Mouse (Mus musculus) heart, postnatal 0 days (tissue): Measurements from ENCODE around the gene Tenm2. TPM values are rescaled to one million over a fixed set of nuclear protein-coding genes. Genes with fewer than 3 reads are reported as not detected.

Source experiments
- ATAC-seq: fragments of 200-750 bp; cut with Nextera tagmentation; 2 replicates; pipeline ENCODE4 v1.8.0; 2017; ENCODE audit warnings: low read depth, moderate number of reproducible peaks, moderate library complexity; ENCODE audit not compliant: insufficient read depth
- DNase-seq: peaks from one replicate; pipeline ENCODE4 v3.0.0-alpha.2; 2016; ENCODE audit warnings: low spot score
- H3K27ac ChIP-seq: fragments of 300-500 bp; sonication (generic); 2 replicates; pipeline ENCODE4 v1.5.1; 2014; ENCODE audit warnings: low read depth, mild to moderate bottlenecking
- H3K27me3 ChIP-seq: fragments of 300-500 bp; sonication (generic); 2 replicates; pipeline ENCODE4 v1.6.1; 2014; ENCODE audit warnings: low read length, mixed read lengths; ENCODE audit not compliant: control insufficient read depth, insufficient read depth
- H3K36me3 ChIP-seq: fragments of 300-500 bp; sonication (generic); replicated peaks from 2 replicates; pipeline ENCODE4 v1.6.1; 2014; ENCODE audit warnings: low read length, mixed read lengths; ENCODE audit not compliant: control insufficient read depth, insufficient read depth
- H3K4me1 ChIP-seq: fragments of 300-500 bp; sonication (generic); 2 replicates; pipeline ENCODE4 v1.6.1; 2014; ENCODE audit warnings: antibody characterized with exemption; ENCODE audit not compliant: control insufficient read depth, insufficient read depth
- H3K4me2 ChIP-seq: fragments of 300-500 bp; sonication (generic); 2 replicates; pipeline ENCODE4 v1.6.1; 2014; ENCODE audit warnings: low read depth, mild to moderate bottlenecking, low read length, moderate library complexity
- H3K4me3 ChIP-seq: fragments of 300-500 bp; sonication (generic); 2 replicates; pipeline ENCODE4 v1.5.1; 2014; ENCODE audit warnings: low read depth, low read length
- H3K9ac ChIP-seq: fragments of 300-500 bp; sonication (generic); replicated peaks from 2 replicates; pipeline ENCODE4 v1.6.1; 2014; ENCODE audit warnings: low read depth, low read length, mixed read lengths
- H3K9me3 ChIP-seq: fragments of 300-500 bp; sonication (generic); replicated peaks from 2 replicates; pipeline ENCODE4 v1.6.1; 2016; ENCODE audit warnings: low read length; ENCODE audit not compliant: control insufficient read depth
- CTCF ChIP-seq: IDR thresholded peaks from 2 replicates; pipeline ENCODE4 v1.5.1; 2016; ENCODE audit warnings: antibody characterized with exemption, control low read depth, low read depth
- EP300 ChIP-seq: IDR thresholded peaks from 2 replicates; pipeline ENCODE4 v1.6.1; 2016; ENCODE audit warnings: antibody characterized with exemption, low read depth
- WGBS: fragments of 180-500 bp; shearing (Covaris S2); extraction: QIAGEN DNeasy Blood & Tissue Kit; methylation state at CpG from one replicate; pipeline ENCODE4 v1.1.7; 2014; 5-methylcytosine and 5-hydroxymethylcytosine counted together
- polyA plus RNA-seq: library from polyadenylated mRNA; unstranded; fragments of >200 nt; fragmentation: Nextera tagmentation; extraction: Ambion mirVana; gene quantifications from 2 replicates; pipeline ENCODE4 v1.2.1, GENCODE M21; 2015
- total RNA-seq: library from RNA; depleted of rRNA; stranded (reverse); fragments of >200 nt; gene quantifications from 2 replicates; pipeline ENCODE4 v1.2.3, GENCODE M21; 2014; ENCODE audit warnings: low replicate concordance

The Tenm2 gene
- total and polyA plus RNA-seq, 2 experiments from 2014 or later, result 0.14 to 0.95 TPM

GRCm38 (mm10) chr11:36697816-36698215, 537.9 kb downstream of the Tenm2 start:
- no peak overlapping the region for H3K4me3 ChIP-seq
- H3K4me1 ChIP-seq, result no peaks in the 10 kb centered on the region
- no peaks in the 10 kb centered on the region for H3K9me3 ChIP-seq
- H3K27me3 ChIP-seq, result no peaks in the 10 kb centered on the region
- ATAC-seq (no peak), DNase-seq (no peak)
- no peak overlapping the region for H3K27ac ChIP-seq
- no peak overlapping the region for H3K4me2 ChIP-seq
- TF ChIP-seq EP300 (no peak), CTCF (no peak)
- WGBS, result 62% methylated on average over 8 of the region's 8 CpGs
- no peaks in the 10 kb centered on the region for H3K36me3 ChIP-seq
- no peak overlapping the region for H3K9ac ChIP-seq

GRCm38 (mm10) chr11:36697021-36697639, 538.6 kb downstream of the Tenm2 start:
- no peak for ATAC-seq
- no peak overlapping the region for H3K27ac ChIP-seq
- H3K9ac ChIP-seq, result no peak overlapping the region
- H3K4me3 ChIP-seq, result no peak overlapping the region
- no peak for TF ChIP-seq CTCF
- no peak for TF ChIP-seq EP300
- H3K27me3 ChIP-seq, result no peaks in the 10 kb centered on the region
- no peaks in the 10 kb centered on the region for H3K4me1 ChIP-seq
- DNase-seq, result no peak
- H3K36me3 ChIP-seq, result no peaks in the 10 kb centered on the region
- H3K9me3 ChIP-seq, result no peaks in the 10 kb centered on the region
- WGBS, result 75% methylated on average over 10 of the region's 10 CpGs
- H3K4me2 ChIP-seq, result no peak overlapping the region

GRCm38 (mm10) chr11:36694810-36695209, 541.0 kb downstream of the Tenm2 start:
- Histone ChIP-seq H3K36me3 (no peaks in the 10 kb centered on the region), H3K4me2 (no peak overlapping the region), H3K9ac (no peak overlapping the region), H3K27me3 (no peaks in the 10 kb centered on the region), H3K27ac (no peak overlapping the region), H3K4me3 (no peak overlapping the region), H3K9me3 (no peaks in the 10 kb centered on the region), H3K4me1 (no peaks in the 10 kb centered on the region)
- DNase-seq, result no peak
- no peak for ATAC-seq
- 58% methylated on average over 8 of the region's 8 CpGs for WGBS
- TF ChIP-seq CTCF (no peak), EP300 (no peak)

- 51% methylated on average over 3 of the region's 3 CpGs for WGBS
- no peak overlapping the region for H3K4me3 ChIP-seq
- DNase-seq, result no peak
Measured at GRCm38 (mm10) chr11:36692637-36693036, 543.1 kb downstream of the Tenm2 start.

GRCm38 (mm10) chr11:36690826-36691225, 544.9 kb downstream of the Tenm2 start:
- Histone ChIP-seq H3K36me3 (no peaks in the 10 kb centered on the region), H3K4me2 (no peak overlapping the region), H3K4me3 (no peak overlapping the region), H3K9ac (no peak overlapping the region), H3K9me3 (no peaks in the 10 kb centered on the region), H3K27ac (no peak overlapping the region), H3K27me3 (no peaks in the 10 kb centered on the region), H3K4me1 (no peaks in the 10 kb centered on the region)
- 65% methylated on average over 6 of the region's 6 CpGs for WGBS
- DNase-seq (no peak), ATAC-seq (no peak)
- TF ChIP-seq EP300, result no peak
- TF ChIP-seq CTCF, result no peak

More at GRCm38 (mm10) chr11:36692637-36693036, 543.1 kb downstream of the Tenm2 start:
- ATAC-seq, result no peak
- no peaks in the 10 kb centered on the region for H3K36me3 ChIP-seq
- H3K27me3 ChIP-seq, result no peaks in the 10 kb centered on the region
- H3K27ac ChIP-seq, result no peak overlapping the region
- H3K9ac ChIP-seq, result no peak overlapping the region
- no peaks in the 10 kb centered on the region for H3K9me3 ChIP-seq
- no peaks in the 10 kb centered on the region for H3K4me1 ChIP-seq
- no peak overlapping the region for H3K4me2 ChIP-seq
- TF ChIP-seq EP300 (no peak), CTCF (0 out of 2 replicates have a peak, but pooled peaks have one; percentile 17)

- Histone ChIP-seq H3K4me1 (no peaks in the 10 kb centered on the region), H3K9ac (no peak overlapping the region), H3K27me3 (no peaks in the 10 kb centered on the region), H3K36me3 (no peaks in the 10 kb centered on the region), H3K9me3 (no peaks in the 10 kb centered on the region), H3K4me3 (no peak overlapping the region), H3K27ac (no peak overlapping the region), H3K4me2 (no peak overlapping the region)
- no peak for DNase-seq
- 61% methylated on average over 6 of the region's 6 CpGs for WGBS
- TF ChIP-seq CTCF (no peak), EP300 (no peak)
- no peak for ATAC-seq
Measured at GRCm38 (mm10) chr11:36686253-36686652, 549.5 kb downstream of the Tenm2 start.
